Mouse (Mus musculus) erythroblast, embryonic 14.5 days (primary cell): Measurements from ENCODE around the gene Igfbpl1. TPM values are rescaled to one million over a fixed set of nuclear protein-coding genes. Genes with fewer than 3 reads are reported as not detected.

ENCODE experiments used
- H3K27me3 ChIP-seq: 2 replicates; pipeline ENCODE4 v1.6.1; 2012; ENCODE audit warnings: inconsistent platforms; ENCODE audit not compliant: control insufficient read depth
- H3K36me3 ChIP-seq: 2 replicates; pipeline ENCODE4 v1.6.1; 2012; ENCODE audit warnings: mild to moderate bottlenecking, inconsistent platforms; ENCODE audit not compliant: control insufficient read depth
- H3K4me1 ChIP-seq: 2 replicates; pipeline ENCODE4 v1.6.1; 2012; ENCODE audit warnings: inconsistent platforms; ENCODE audit not compliant: control insufficient read depth
- H3K4me3 ChIP-seq: replicated peaks from 2 replicates; pipeline ENCODE3; 2012; ENCODE audit warnings: moderate library complexity, mild to moderate bottlenecking, inconsistent platforms
- H3K9me3 ChIP-seq: 2 replicates; pipeline ENCODE4 v1.6.1; 2012; ENCODE audit warnings: low read length, inconsistent platforms, mixed read lengths; ENCODE audit not compliant: control insufficient read depth
- GATA1 ChIP-seq: IDR thresholded peaks from 2 replicates; pipeline ENCODE4 v1.6.1; 2012; ENCODE audit warnings: low read length, inconsistent platforms, mixed read lengths
- TAL1 ChIP-seq: IDR thresholded peaks from 3 replicates; pipeline ENCODE4 v1.6.1; 2012; ENCODE audit warnings: low read length, inconsistent platforms, mixed read lengths
- polyA plus RNA-seq: library from polyadenylated mRNA; stranded (reverse); fragments of >175 nt; gene quantifications from 2 replicates; pipeline ENCODE4 v1.2.3, GENCODE M21; 2012

Igfbpl1 gene
- polyA plus RNA-seq, 1 experiment, result not detected

DNA sequence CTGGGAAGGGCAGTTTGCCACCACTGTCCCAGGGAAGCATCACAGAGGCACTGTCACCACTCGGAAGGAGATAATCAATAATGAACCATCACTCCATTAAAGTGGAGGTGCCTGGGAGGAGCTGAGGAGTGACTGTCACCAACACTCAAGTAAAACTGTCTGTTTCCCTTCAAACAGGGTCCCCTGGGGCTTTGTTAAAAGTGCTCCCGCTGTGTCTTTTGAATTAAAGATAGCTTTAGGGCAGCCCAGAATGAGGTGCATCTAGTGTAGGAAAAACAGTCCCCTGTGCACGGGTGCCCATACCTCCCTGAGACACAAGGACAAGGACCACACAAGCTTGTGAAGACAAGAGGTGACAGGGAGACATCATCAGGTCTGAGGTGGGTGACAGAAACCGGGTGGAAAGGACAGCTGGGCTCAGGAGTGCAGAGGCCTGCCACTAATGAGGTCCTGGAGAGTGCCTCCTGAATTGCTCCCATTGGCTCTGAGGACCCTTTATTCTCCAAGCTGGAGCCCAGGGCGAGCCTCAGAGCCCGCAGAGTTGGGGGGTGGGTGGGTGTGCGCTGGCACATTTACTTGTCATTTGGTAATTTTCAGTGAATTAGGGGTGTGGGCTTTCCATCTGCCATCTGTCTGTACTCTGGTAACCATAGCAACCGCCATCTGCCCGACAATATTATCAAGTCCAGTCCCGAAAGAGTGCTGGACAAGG lies 2.5 kb downstream of the Igfbpl1 start:
- H3K36me3 ChIP-seq, result no peaks in the 10 kb centered on the region
- TF ChIP-seq TAL1, result no peak
- TF ChIP-seq GATA1, result no peak
- no peaks in the 10 kb centered on the region for H3K9me3 ChIP-seq
- H3K27me3 ChIP-seq, result peaks cover 63% of the 10 kb centered on the region
- H3K4me3 ChIP-seq, result no peak overlapping the region
- H3K4me1 ChIP-seq, result no peaks in the 10 kb centered on the region

DNA sequence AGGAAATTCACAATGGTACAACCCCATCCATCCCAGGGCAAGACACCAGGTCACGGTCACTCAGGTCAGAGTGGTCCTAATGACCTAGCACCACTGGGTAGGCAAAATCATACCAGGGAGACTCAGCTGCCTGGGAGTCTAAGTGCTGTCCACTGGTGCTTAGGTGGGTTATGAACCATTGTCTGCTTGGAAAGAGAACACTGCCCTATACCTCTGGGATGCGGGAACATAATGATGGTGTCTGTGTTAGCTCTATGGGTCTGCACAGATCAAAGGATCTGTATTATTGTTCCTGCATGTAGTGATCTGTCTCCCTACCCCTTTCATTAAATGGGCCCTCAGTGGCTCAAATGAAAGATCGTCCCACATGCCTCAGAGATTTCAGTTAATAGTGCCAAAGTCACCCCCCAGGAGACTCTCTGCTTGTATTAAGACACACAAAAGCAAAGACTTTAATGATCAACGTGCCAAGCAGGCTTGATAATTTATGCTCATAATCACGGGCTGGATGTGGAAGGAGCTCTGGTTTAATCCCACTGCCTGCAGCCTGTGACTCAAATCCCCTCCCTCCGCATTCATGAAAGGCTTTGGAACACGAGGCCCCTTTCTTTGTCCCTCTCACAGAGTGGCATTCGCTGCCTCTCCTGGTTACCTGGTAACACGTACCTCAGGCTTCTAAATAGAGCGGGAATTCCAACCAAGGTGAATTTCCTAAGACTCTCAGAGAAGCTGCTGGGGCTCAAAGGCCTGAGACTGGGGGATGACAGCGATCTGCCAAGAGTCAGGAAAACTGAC lies 3.7 kb downstream of the Igfbpl1 start:
- no peaks in the 10 kb centered on the region for H3K36me3 ChIP-seq
- H3K9me3 ChIP-seq, result no peaks in the 10 kb centered on the region
- no peak overlapping the region for H3K4me3 ChIP-seq
- TF ChIP-seq GATA1 (no peak), TAL1 (no peak)
- H3K27me3 ChIP-seq, result peaks cover 57% of the 10 kb centered on the region
- H3K4me1 ChIP-seq, result no peaks in the 10 kb centered on the region

DNA sequence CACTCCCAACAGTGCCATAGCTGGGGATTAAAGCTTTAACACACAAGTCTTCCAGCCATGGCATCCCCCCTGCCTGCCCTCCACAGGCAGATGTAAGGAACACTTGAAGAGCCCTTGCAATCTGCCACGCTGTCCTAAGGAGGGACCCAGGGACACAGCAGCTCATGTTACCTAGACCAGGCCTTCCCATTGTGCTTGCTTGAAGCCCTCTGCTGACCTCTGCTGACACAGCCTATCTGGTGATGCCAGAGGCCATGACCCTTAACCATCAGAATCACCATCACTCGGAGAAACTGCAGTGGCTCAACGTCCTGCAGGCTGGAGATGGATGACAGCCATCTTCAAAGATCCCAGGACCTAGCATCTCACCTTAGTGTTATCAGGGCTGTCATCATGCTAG lies 4.7 kb downstream of the Igfbpl1 start:
- TF ChIP-seq TAL1 (no peak), GATA1 (no peak)
- Histone ChIP-seq H3K9me3 (no peaks in the 10 kb centered on the region), H3K4me3 (no peak overlapping the region), H3K36me3 (no peaks in the 10 kb centered on the region), H3K27me3 (peaks cover 48% of the 10 kb centered on the region), H3K4me1 (no peaks in the 10 kb centered on the region)

GRCm38 (mm10) chr4:45820074-45820830 lies 6.5 kb downstream of the Igfbpl1 start:
- no peak for TF ChIP-seq GATA1
- no peak for TF ChIP-seq TAL1
- Histone ChIP-seq H3K4me1 (no peaks in the 10 kb centered on the region), H3K36me3 (no peaks in the 10 kb centered on the region), H3K27me3 (peaks cover 31% of the 10 kb centered on the region), H3K9me3 (no peaks in the 10 kb centered on the region), H3K4me3 (no peak overlapping the region)

DNA sequence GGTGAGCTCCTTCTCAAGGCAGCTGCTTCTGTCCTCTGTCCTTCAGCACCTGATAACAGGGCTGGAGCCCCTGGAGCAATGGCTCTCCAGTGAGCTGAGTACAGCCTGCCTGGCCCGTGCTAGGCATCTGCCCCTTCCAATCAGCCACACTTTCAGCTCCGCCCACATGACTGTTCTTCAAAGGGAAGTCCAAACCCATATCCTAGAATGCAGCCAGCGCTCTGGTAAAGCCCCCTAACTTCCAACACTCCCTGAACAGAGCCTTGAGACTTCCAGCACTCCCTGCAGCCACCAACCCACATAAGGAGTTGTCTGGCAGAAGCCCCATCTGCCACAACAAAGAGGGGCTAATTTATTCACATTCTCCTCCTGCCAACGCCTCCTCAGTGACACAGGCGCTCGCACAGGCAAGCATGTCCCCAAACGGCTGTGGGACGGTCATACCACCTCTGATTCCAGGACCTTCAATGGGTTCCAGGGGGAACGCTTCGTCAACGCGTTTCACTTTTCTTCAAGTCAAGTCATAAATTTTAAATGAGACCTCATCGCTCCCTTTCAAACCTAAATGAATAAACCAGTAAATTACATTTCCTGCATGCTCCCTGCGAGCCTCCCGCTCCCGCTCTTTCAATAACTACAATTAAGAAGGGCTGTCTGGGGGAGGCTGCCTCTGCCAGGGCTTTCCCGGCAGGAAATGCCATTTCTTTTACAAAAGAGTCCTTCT lies 7.4 kb downstream of the Igfbpl1 start:
- Histone ChIP-seq H3K4me1 (no peaks in the 10 kb centered on the region), H3K27me3 (peaks cover 22% of the 10 kb centered on the region), H3K4me3 (no peak overlapping the region), H3K9me3 (no peaks in the 10 kb centered on the region), H3K36me3 (no peaks in the 10 kb centered on the region)
- no peak for TF ChIP-seq TAL1
- TF ChIP-seq GATA1, result no peak

GRCm38 (mm10) chr4:45818814-45819207 lies 7.9 kb downstream of the Igfbpl1 start:
- Histone ChIP-seq H3K27me3 (peaks cover 16% of the 10 kb centered on the region), H3K36me3 (no peaks in the 10 kb centered on the region), H3K4me1 (no peaks in the 10 kb centered on the region), H3K4me3 (no peak overlapping the region), H3K9me3 (no peaks in the 10 kb centered on the region)
- no peak for TF ChIP-seq GATA1
- no peak for TF ChIP-seq TAL1

DNA sequence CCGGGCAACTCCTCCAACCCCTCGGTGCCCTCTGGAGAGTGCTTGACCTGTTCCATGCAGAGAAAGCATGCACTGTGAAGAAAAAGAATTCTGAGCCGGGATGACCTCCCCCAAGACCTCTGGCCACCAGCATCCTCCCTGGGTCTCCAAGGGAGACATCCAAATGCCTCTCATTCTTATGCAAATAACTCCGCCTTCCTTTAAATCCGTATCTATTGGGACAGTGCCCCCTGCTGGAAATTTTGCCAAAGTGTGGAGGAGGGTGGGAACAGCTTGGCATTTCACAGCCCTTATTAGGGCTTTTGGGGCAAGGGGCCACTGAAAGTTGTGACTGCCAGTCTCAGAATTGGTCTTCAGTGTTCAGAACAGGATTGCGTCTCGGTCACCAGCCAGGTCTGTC lies 11.2 kb downstream of the Igfbpl1 start:
- Histone ChIP-seq H3K4me1 (no peaks in the 10 kb centered on the region), H3K36me3 (no peaks in the 10 kb centered on the region), H3K9me3 (no peaks in the 10 kb centered on the region), H3K4me3 (no peak overlapping the region), H3K27me3 (peaks cover 5% of the 10 kb centered on the region)
- TF ChIP-seq GATA1 (no peak), TAL1 (no peak)

- Histone ChIP-seq H3K9me3 (no peaks in the 10 kb centered on the region), H3K4me1 (no peaks in the 10 kb centered on the region), H3K4me3 (no peak overlapping the region), H3K36me3 (no peaks in the 10 kb centered on the region), H3K27me3 (no peaks in the 10 kb centered on the region; the same call in 1 of the 2 replicates)
- TF ChIP-seq GATA1, result no peak
- no peak for TF ChIP-seq TAL1
Observed at GRCm38 (mm10) chr4:45811250-45811649, 15.5 kb downstream of the Igfbpl1 start.

GRCm38 (mm10) chr4:45808034-45808433 lies 18.7 kb downstream of the Igfbpl1 start:
- Histone ChIP-seq H3K4me3 (no peak overlapping the region), H3K9me3 (no peaks in the 10 kb centered on the region), H3K36me3 (peaks cover 3% of the 10 kb centered on the region; the same call in 1 of the 2 replicates), H3K4me1 (no peaks in the 10 kb centered on the region), H3K27me3 (no peaks in the 10 kb centered on the region; the same call in 1 of the 2 replicates)
- no peak for TF ChIP-seq GATA1
